Mouse (Mus musculus): Measurements from ENCODE around the gene Srp72. TPM values are rescaled to one million over a fixed set of nuclear protein-coding genes. Genes with fewer than 3 reads are reported as not detected.
"Not testable (repeated sequence)": the region's sequence is repeated elsewhere in the genome, so short reads cannot be mapped to it uniquely, and the experiment has no call there.

The Srp72 gene
- polyA plus RNA-seq, 1 experiment from 2014 or later = 49.5 TPM

DNA sequence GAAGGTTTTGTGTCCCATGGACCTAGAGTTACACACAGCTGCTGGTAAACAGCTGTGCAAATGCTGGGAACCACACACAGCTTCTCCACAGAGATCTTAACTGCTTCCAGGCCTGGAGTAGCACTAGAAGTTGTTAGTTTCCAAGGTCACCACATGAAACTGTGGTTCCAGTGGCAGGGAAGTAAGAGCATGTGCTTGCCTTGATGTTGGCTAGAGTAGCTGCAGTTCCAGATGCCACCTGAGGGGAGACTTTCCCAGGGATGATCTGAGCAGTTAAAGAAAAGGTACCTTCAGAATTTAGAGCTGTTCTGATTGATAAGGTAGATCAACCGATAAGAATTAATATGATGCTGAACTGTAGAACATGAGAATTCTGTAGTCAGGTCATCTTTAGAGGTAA is 16.5 kb upstream of the Srp72 start:
- H3K9ac ChIP-seq (replicated peaks; ENCODE audit: low read depth) = no peak overlapping the region
- peaks cover 34% of the 10 kb centered on the region for H3K36me3 ChIP-seq (ENCODE audit: insufficient read depth, low read length)
- ATAC-seq = no peak
- TF ChIP-seq CTCF (IDR thresholded peaks at IDR 0.05) = peak; percentile 54
- no peak for TF ChIP-seq EP300 (IDR thresholded peaks at IDR 0.05)
- no peaks in the 10 kb centered on the region for H3K9me3 ChIP-seq (ENCODE audit: low read length)
- no peak overlapping the region for H3K4me3 ChIP-seq (ENCODE audit: low read depth, low read length)
- H3K27me3 ChIP-seq (replicated peaks; ENCODE audit: insufficient read depth, low read length) = no peaks in the 10 kb centered on the region
- peak; percentile 14 for DNase-seq (ENCODE audit: low spot score)
- H3K4me1 ChIP-seq (ENCODE audit: insufficient read depth, low read depth, low read length) = peaks cover 4% of the 10 kb centered on the region; the same call in 1 of the 2 replicates
- H3K4me2 ChIP-seq (replicated peaks; ENCODE audit: low read depth, low read length) = no peak overlapping the region
- 94% methylated on average over 1 of the region's 1 CpGs for WGBS
- no peak overlapping the region for H3K27ac ChIP-seq (ENCODE audit: low read length)

DNA sequence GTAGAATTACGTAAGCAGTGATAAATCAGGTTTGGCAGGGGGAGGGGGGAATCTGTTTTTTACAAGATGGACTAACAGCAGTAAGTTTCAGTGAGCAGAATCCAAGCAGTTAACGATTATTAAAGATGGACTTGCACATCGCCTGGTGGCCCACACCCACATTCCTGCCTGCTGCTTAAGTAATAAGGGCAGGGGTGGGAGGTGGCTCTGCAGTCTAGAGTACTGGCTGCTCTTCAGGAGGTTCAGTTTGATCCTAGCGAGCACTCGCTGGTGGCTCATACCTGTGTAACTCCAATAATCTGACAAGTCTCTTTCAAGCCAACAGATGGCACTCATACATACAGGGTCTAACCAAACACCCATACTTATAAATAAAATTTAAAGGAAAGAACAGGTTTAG is 14.9 kb upstream of the Srp72 start:
- Histone ChIP-seq H3K4me2 (replicated peaks; ENCODE audit: low read depth, low read length) (no peak overlapping the region), H3K27ac (ENCODE audit: low read length) (no peak overlapping the region), H3K36me3 (ENCODE audit: insufficient read depth, low read length) (peaks cover 37% of the 10 kb centered on the region), H3K27me3 (replicated peaks; ENCODE audit: insufficient read depth, low read length) (no peaks in the 10 kb centered on the region), H3K4me1 (ENCODE audit: insufficient read depth, low read depth, low read length) (peaks cover 4% of the 10 kb centered on the region; the same call in 1 of the 2 replicates), H3K4me3 (ENCODE audit: low read depth, low read length) (no peak overlapping the region), H3K9me3 (ENCODE audit: low read length) (no peaks in the 10 kb centered on the region), H3K9ac (replicated peaks; ENCODE audit: low read depth) (no peak overlapping the region)
- DNase-seq (ENCODE audit: low spot score) (peak; percentile 54), ATAC-seq (peak; percentile 68)
- no peak for TF ChIP-seq EP300 (IDR thresholded peaks at IDR 0.05)
- TF ChIP-seq CTCF (IDR thresholded peaks at IDR 0.05) = no peak
- 70% methylated on average over 5 of the region's 5 CpGs for WGBS

DNA sequence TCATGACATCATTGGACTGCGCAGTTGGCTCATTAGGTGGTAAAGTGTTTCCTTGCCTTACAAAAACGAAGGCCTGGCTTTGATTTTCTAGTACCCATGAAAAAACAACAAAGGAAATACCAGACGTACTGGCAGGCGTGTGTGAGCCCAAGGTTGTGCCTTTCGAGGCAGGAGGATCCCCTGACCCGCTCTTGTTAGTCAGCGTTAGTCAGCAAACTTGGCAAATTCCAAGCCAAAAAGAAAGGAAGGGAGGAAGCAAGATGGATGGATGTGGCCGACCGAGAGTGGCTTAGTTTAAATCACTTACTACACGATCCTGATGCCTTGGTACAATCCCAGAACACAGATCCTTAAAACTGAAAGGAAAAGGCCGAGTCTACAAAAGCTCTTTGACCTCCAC is 11.9 kb upstream of the Srp72 start:
- Histone ChIP-seq H3K36me3 (ENCODE audit: insufficient read depth, low read length) (peaks cover 38% of the 10 kb centered on the region), H3K4me2 (replicated peaks; ENCODE audit: low read depth, low read length) (no peak overlapping the region), H3K27ac (ENCODE audit: low read length) (no peak overlapping the region), H3K4me3 (ENCODE audit: low read depth, low read length) (no peak overlapping the region), H3K27me3 (replicated peaks; ENCODE audit: insufficient read depth, low read length) (no peaks in the 10 kb centered on the region), H3K4me1 (ENCODE audit: insufficient read depth, low read depth, low read length) (no peaks in the 10 kb centered on the region), H3K9me3 (ENCODE audit: low read length) (no peaks in the 10 kb centered on the region), H3K9ac (replicated peaks; ENCODE audit: low read depth) (no peak overlapping the region)
- TF ChIP-seq EP300 (IDR thresholded peaks at IDR 0.05) (no peak), CTCF (IDR thresholded peaks at IDR 0.05) (no peak)
- WGBS = 77% methylated on average over 11 of the region's 11 CpGs
- ATAC-seq = no peak
- no peak for DNase-seq (ENCODE audit: low spot score)

GRCm38 (mm10) chr5:76964651-76965050 is 9.8 kb upstream of the Srp72 start:
- Histone ChIP-seq H3K4me1 (ENCODE audit: insufficient read depth, low read depth, low read length) (no peaks in the 10 kb centered on the region), H3K27ac (ENCODE audit: low read length) (no peak overlapping the region), H3K36me3 (ENCODE audit: insufficient read depth, low read length) (peaks cover 40% of the 10 kb centered on the region), H3K9me3 (ENCODE audit: low read length) (no peaks in the 10 kb centered on the region), H3K27me3 (replicated peaks; ENCODE audit: insufficient read depth, low read length) (no peaks in the 10 kb centered on the region), H3K9ac (replicated peaks; ENCODE audit: low read depth) (no peak overlapping the region), H3K4me3 (ENCODE audit: low read depth, low read length) (no peak overlapping the region), H3K4me2 (replicated peaks; ENCODE audit: low read depth, low read length) (no peak overlapping the region)
- DNase-seq (ENCODE audit: low spot score) (peak; percentile 26), ATAC-seq (no peak)
- TF ChIP-seq CTCF (IDR thresholded peaks at IDR 0.05) (peak; percentile 53), EP300 (IDR thresholded peaks at IDR 0.05) (no peak)
- 90% methylated on average over 3 of the region's 3 CpGs for WGBS

GRCm38 (mm10) chr5:76969250-76969649 is 5.2 kb upstream of the Srp72 start:
- WGBS = 72% methylated on average over 5 of the region's 5 CpGs
- H3K4me3 ChIP-seq (ENCODE audit: low read depth, low read length) = no peak overlapping the region
- H3K9ac ChIP-seq (replicated peaks; ENCODE audit: low read depth) = no peak overlapping the region
- H3K27ac ChIP-seq (ENCODE audit: low read length) = no peak overlapping the region
- H3K36me3 ChIP-seq (ENCODE audit: insufficient read depth, low read length) = peaks cover 14% of the 10 kb centered on the region; the same call in 1 of the 2 replicates
- ATAC-seq (no peak), DNase-seq (ENCODE audit: low spot score) (no peak)
- H3K27me3 ChIP-seq (replicated peaks; ENCODE audit: insufficient read depth, low read length) = no peaks in the 10 kb centered on the region
- H3K4me2 ChIP-seq (replicated peaks; ENCODE audit: low read depth, low read length) = no peak overlapping the region
- H3K9me3 ChIP-seq (ENCODE audit: low read length) = no peaks in the 10 kb centered on the region
- H3K4me1 ChIP-seq (ENCODE audit: insufficient read depth, low read depth, low read length) = peaks cover 9% of the 10 kb centered on the region; the same call in 1 of the 2 replicates
- no peak for TF ChIP-seq CTCF (IDR thresholded peaks at IDR 0.05)
- no peak for TF ChIP-seq EP300 (IDR thresholded peaks at IDR 0.05)

- not testable (repeated sequence) for DNase-seq (ENCODE audit: low spot score); H3K36me3 ChIP-seq (ENCODE audit: insufficient read depth, low read length); H3K9ac ChIP-seq (replicated peaks; ENCODE audit: low read depth); H3K9me3 ChIP-seq (ENCODE audit: low read length); H3K27ac ChIP-seq (ENCODE audit: low read length); H3K4me3 ChIP-seq (ENCODE audit: low read depth, low read length); ATAC-seq; H3K27me3 ChIP-seq (replicated peaks; ENCODE audit: insufficient read depth, low read length); H3K4me2 ChIP-seq (replicated peaks; ENCODE audit: low read depth, low read length); H3K4me1 ChIP-seq (ENCODE audit: insufficient read depth, low read depth, low read length)
- WGBS = 55% methylated on average over 1 of the region's 1 CpGs
Measured at GRCm38 (mm10) chr5:76971115-76971514, 3.4 kb upstream of the Srp72 start.

GRCm38 (mm10) chr5:76973488-76973887 is 995 bp upstream of the Srp72 start:
- Histone ChIP-seq H3K36me3 (ENCODE audit: insufficient read depth, low read length) (peaks cover 9% of the 10 kb centered on the region; the same call in 1 of the 2 replicates), H3K9ac (replicated peaks; ENCODE audit: low read depth) (no peak overlapping the region), H3K27ac (ENCODE audit: low read length) (no peak overlapping the region), H3K27me3 (replicated peaks; ENCODE audit: insufficient read depth, low read length) (no peaks in the 10 kb centered on the region), H3K4me1 (ENCODE audit: insufficient read depth, low read depth, low read length) (peaks cover 9% of the 10 kb centered on the region; the same call in 1 of the 2 replicates), H3K4me2 (replicated peaks; ENCODE audit: low read depth, low read length) (peak overlapping the region; percentile 89), H3K4me3 (ENCODE audit: low read depth, low read length) (peak overlapping the region; percentile 87), H3K9me3 (ENCODE audit: low read length) (no peaks in the 10 kb centered on the region)
- ATAC-seq = no peak
- WGBS = 47% methylated on average over 3 of the region's 3 CpGs
- TF ChIP-seq EP300 (IDR thresholded peaks at IDR 0.05) (no peak), CTCF (IDR thresholded peaks at IDR 0.05) (no peak)
- no peak for DNase-seq (ENCODE audit: low spot score)
